Mouse (Mus musculus) T-cell, adult 2 months (primary cell): ENCODE data around the gene Zbtb26.

Experiments used
- DNase-seq: peaks from one replicate; pipeline ENCODE4 v3.0.0; 2022; ENCODE audit warnings: low spot score

Zbtb26 gene

GRCm38 (mm10) chr2:37442611-37443591 lies at the start of gene Zbtb26, which contains the start of the genes Zbtb6 and Rabgap1:
Zbtb26 (minus strand) TSS chr2:37443135.
Zbtb6 (minus strand) TSS chr2:37443171.
Rabgap1 (plus strand) TSS chr2:37443279.
- DNase-seq: peak; percentile 89

- no peak for DNase-seq
Measured at GRCm38 (mm10) chr2:37488956-37489355, 46.0 kb upstream of the Zbtb26 start.

DNA sequence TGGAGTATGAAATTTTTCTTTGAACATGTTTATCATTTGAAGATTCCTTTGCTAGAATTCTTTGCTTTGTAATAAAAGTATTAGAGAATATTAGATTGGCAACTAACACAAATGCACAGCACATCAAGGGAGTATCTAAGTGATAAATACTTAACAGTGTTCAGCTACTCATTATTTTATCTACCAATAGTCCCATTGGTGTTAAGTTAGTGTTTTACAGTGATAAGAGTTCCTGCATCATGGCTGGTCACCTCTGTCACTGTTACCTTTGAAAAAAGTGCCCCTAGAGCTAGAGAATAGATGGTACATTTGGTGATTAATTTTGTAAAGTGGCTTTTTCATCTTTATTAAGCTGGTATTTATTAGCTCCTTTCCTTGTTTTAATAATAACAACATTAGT lies 43.5 kb upstream of the Zbtb26 start:
- no peak for DNase-seq

- peak; percentile 39 for DNase-seq
Measured at GRCm38 (mm10) chr2:37485370-37485769, 42.4 kb upstream of the Zbtb26 start.

DNA sequence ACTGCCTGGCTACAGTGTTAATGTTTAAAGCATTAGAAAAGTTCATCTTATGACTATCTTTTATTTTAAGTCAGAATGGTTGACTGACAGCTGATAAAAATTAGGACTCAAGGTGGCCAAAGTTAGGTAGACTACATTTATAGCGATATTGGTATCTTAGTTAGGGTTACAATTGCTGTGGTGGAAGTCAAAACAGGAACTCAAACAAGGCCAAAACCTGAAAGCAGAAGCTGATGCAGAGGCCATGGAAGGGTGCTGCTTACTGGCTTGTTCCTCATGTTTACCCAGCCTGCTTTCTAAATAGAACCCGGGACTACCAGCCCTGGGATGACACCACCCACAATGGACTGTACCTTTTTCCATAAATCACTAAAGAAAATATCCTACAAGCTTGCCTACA lies 41.2 kb upstream of the Zbtb26 start:
- DNase-seq: no peak

DNA sequence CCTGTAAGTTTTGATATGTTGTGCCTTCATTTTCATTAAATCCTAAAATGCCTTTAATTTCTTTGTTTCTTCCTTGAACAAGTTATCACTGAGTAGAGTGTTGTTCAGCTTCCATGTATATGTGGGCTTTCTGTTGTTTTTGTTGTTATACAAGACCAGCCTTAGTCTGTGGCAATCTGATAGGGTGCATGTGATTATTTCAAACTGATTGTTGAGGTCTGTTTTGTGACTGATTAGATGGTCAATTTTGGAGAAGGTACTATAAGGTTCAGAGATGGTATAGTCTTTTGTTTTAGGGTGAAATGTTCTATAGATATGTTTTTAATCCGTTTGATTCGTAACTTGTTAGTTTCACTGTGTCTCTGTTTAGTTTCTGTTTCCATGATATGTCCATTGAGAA lies 37.1 kb upstream of the Zbtb26 start:
- DNase-seq: no peak

- no peak for DNase-seq
Measured at GRCm38 (mm10) chr2:37479559-37479958, 36.6 kb upstream of the Zbtb26 start.

- DNase-seq: no peak
Measured at GRCm38 (mm10) chr2:37466266-37466665, 23.3 kb upstream of the Zbtb26 start.

- DNase-seq: no peak
Measured at GRCm38 (mm10) chr2:37460707-37461106, 17.8 kb upstream of the Zbtb26 start.

DNA sequence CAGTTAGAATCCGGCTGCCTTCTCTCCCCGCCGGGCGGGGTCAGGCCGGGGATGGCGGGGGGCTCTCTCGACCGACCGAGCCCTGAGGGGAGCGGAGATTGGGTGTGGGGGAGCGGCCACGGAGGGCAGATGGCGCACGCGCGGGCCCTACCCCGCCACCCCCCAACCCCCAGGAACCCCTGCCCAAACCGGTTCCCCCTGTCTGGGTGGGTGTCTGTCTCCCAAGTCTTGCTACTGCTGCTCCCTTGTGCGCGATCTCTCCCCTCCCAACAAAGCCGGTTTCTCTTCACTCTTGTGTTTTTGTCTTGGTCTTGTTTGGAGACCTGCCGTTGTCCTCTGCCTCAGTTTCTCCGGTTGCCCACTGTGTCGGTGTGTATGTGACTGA lies 9.4 kb upstream of the Zbtb26 start:
- DNase-seq: no peak

- peak; percentile 94 for DNase-seq
Measured at GRCm38 (mm10) chr2:37451667-37452375, 8.9 kb upstream of the Zbtb26 start.

DNA sequence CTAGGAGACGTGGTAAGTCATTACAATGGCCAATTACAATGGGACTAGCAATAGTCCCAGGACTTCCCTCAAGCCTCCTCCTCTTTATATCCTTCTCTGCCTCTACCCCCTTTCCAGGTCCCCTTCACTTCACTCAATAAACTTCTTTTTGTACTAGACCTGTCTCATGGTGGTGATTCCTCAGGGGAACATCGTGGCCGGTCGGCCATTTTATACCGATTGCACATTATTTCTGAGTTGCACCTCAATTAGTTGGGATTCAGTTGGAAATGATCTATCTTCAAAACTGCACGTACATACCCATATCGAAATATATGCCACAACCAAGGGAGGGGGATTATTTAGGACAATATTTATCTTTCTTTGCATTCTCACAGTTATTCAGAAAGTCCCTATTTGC lies 11.3 kb downstream of the Zbtb26 start:
- no peak for DNase-seq

DNA sequence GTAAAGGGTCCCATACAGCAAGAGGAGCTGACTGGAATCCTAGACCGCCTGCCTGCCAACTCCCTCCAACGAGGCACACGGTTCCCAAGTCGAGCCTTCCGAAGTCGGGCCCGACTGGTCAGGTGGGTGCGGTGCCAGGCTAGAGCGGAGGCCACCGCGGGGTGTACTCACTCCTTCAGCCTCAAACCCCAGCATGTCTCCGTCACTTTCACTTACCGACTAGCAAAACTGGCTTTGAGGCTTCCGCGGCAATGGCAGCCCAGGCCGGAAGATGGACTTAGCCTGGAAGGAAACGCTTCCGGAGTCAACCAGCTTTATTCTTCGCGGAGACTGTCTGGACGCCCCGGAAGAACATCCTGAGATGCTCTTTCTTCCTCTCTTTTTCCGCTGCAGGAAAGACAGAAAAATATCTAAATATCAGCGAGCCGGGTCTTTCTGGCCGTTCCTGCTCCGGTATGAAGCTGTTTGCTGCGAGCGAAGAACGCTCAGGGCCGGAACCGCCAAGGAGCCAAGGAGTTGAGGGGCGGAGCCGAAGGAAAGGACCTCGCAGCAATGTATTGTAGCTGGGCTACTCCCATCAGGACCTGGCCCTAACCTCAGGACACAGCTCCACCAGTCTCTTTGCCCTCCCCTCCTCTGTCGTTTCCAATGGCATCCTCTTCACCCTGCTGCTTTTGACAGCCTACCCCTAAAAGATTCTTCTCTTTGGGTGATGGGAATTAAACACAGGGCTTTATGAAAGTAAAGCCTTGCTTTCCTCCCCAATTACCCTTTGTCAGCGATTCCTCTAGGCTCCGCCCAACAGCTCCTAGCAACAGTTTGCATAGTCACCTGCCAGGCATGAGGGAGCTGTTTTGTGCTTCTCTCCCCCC lies 12.1 kb downstream of the Zbtb26 start:
- peak; percentile 87 for DNase-seq

- DNase-seq: peak; percentile 7
Measured at GRCm38 (mm10) chr2:37423671-37424070, 19.3 kb downstream of the Zbtb26 start.

DNA sequence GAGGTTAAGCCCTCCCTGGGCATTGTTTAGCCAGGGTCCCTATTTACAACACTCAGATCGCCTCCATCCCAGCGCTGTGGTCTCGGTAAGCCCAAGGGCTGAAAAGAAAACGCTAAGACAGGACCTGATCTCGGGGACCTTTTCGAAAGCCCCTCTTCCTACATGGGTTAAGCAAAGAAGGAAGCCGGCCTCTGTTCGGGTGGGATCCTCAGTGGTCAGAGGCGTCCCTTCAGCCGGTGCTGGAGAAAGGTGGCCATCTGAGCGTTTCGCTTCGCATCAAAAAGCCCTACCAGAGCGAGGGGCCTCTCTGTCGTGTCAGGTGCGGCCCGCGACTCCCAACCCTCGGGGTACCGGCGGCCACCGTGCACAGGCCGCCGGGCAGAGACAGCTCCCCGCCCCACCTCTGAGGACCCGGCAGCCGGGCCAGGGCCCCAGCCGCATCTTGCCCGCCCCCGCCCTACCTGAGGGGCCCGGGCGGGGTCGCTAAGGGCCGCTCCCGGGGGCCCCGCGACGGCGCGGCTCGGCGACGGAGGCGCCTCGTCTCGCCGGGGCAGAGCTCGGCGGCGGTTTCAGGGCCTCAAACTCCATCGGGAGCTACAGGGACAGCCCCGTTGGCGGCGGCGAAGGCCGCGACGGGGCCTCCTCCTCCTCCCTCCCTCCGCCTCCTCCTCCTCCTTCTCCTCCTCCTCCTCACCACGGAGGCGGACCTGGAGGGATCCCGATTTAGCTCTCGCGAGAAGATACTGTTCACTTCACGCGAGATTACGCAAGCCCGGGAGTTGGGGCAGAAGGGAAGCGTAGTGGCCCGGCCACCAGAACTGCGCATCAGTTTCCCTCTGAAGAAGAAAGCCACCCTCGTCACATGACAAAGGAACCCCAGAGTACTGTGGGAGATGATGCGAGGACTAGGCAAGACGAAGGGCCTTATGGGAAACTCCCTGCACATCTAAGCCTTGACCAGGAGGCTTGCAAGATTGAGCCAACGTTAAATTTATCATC lies 20.3 kb downstream of the Zbtb26 start, which contains the start of gene Rc3h2:
TSS of gene Rc3h2 (minus strand) at position 598 of the 999 bp plus-strand sequence.
- peak; percentile 96 for DNase-seq

- DNase-seq: no peak
Measured at GRCm38 (mm10) chr2:37421903-37422302, 21.0 kb downstream of the Zbtb26 start.

GRCm38 (mm10) chr2:37395539-37395938 lies 47.4 kb downstream of the Zbtb26 start:
- DNase-seq: no peak

DNA sequence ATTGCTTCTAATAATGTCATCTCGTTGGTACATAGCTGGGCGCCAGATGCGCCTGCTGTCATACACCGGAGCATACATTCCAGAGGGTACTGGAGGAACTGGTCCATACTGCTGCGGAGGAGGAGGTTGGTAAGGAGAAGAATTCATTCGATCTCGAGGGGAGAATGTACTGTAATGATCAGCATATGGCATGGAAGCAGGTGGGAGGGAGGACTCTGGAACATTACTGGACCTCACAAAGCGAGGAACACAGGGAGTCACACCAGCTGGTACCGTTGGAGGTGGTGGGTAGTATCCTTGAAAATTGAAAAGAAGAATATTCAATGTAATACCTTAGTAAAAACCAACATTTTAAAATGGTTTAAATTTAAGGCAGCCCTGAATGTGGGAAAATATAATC lies 60.0 kb downstream of the Zbtb26 start:
- DNase-seq: no peak
